Mouse (Mus musculus): ENCODE measurements around the gene Fchsd2. TPM values are rescaled to one million over a fixed set of nuclear protein-coding genes. Genes with fewer than 3 reads are reported as not detected.
A peak's percentile ranks its signal among the peaks of the same experiment; 100 is the strongest.

Gene Fchsd2
- total RNA-seq, 2 experiments from 2014 or later, result 6.7 to 7.4 TPM

DNA sequence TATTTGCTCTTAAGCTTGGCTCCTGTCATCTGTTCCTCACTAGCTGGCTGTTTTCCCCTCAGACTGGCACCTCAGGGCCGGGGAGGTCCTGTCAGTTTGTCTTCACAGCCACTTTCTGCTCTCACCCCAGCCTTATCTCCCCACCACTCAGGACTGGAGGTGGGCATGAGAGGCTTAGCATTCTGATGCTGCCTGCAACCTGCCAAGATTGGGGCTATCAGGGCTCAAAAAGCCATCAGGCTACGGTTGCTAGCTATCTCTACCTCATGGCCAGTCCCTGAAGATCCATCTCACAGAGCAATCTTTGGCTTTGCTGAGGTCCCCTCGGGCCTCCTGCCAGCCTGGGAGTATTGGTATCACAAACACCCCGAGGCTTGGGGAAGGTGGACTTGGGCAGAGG lies 226.2 kb downstream of the Fchsd2 start:
- DNase-seq, result no peak

DNA sequence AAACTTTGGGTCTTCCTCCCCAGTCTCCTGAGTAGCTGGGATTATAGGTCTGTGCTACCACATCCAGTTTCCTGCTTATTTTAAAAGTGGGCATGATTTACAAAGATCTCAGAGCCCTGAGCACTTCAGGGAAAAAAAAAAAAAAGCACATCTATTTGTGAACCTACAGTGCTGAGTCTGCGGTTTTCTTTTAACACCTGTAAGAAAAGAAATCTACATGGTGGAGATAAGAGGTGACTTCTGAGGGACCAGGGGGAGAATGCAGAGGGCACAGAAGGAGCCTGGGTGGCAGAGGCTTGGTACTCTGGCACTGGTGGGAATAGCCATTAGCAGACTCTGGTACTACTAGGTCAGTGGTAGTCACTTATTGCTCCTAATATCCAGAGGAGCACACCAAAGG lies 227.1 kb downstream of the Fchsd2 start:
- DNase-seq, result no peak

DNA sequence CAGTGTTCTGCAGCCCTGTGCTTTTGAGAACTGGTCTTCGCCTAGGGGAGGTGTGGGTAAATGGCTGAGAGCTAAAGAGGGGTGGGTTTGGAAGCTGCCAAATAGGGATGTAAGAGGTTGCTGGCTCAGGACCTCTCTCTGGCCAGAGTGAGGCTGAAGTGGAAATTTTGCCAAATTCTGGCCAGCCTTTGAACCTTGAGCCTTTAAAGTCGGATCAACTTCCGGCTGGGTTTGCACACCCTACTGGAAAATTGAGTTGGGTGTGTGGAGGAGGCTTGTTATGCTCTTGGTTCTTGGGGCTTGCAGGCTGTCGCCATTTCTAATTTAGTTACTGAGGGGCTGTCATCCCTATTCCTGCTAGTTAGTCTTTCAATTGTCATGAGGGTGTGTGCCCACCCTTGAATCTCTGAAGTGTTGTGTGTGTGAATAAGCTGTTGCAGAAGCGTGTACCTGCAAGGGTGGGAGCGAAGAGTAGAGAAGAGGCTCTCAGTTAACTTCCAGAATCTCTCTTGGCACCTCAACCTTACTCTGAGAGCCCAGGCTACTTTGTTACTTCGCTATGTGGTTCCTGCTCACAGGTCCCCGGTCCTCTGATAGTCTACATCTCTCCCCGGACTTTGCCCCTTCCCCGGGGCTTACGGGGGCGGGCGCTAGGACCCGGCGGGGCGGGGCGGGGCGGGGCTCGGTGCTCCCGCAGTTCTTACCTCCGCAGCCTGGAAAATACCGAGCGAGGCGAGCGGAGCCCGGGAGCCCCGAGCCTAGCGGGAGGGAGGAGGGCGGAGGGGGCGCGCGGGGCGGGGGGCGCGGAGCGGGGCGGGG lies 227.9 kb downstream of the Fchsd2 start:
- DNase-seq, result no peak

DNA sequence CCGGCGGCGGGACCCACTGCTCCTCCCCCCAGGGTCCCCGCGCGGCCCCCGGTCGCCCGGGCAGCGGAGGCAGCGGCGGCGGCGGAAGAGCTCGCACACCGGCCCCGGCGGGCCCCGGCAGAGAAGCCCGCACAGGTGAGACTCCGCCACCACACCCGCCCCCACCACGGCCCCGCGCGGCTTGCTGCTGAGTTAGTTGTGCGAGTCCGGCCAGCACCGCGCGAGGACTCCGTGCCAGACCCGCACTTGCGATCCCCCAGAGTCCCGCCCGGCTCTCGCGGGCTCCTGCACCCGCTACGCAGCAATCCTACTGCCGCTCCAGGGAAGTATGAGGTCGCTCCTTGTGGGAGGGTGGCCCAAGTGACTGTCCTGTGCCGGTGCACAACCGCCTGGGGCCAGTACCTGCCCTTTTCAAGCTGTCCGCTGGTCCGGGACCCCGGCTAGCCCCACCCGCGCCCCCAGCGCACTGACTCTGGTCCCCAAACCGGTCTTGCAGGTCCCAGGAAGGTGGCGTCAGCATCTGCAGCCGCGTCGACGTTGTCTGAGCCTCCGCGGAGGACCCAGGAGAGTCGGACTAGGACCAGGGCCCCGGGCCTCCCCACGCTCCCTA lies 228.7 kb downstream of the Fchsd2 start:
- DNase-seq, result no peak

GRCm38 (mm10) chr7:101323141-101323594 lies 230.5 kb downstream of the Fchsd2 start:
- no peak for DNase-seq

DNA sequence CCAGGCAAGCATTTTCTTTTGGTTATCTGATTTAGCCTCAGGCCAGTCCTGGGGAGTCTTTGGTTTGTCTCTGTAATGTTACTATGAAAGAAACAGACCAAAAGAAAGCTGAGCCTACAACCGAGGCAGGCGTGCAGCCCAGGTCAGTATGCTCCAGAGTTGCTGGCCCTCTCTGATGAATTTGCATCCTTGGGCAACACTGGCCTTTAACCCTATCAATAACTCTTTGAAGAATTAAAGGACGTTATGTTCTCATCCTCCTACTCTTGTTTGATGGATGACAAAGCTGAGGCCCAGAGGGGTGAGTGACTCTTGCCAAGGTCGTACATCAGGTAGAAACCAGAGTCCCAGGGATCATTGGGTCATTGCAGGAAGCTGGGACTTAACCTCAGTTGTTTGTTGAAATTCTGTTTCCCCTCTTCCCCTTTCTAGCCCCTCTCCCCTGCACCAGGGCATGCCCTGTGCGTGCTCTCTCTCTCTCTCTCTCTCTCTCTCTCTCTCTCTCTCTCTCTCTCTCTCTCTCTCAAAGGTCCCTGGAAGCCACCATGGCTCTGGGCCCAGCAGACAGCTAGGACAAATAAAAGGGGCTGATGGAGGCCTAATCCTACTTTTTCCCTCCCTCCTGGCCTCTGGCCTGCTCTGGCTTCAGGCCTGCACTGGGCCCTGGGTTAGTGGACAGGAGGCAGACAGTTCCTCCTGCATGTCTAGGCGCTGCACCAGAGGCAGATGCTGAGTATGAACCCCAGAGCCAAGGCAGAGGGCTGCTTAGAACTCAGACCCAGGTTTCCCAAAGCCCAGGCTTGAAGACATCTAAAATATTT lies 231.7 kb downstream of the Fchsd2 start:
- DNase-seq, result peak; percentile 41

- no peak for DNase-seq
These were observed 233.3 kb downstream of the Fchsd2 start for GRCm38 (mm10) chr7:101326006-101326405.

GRCm38 (mm10) chr7:101327263-101327662 lies 234.6 kb downstream of the Fchsd2 start:
- DNase-seq, result no peak

GRCm38 (mm10) chr7:101327786-101328185 lies 235.1 kb downstream of the Fchsd2 start:
- no peak for DNase-seq

DNA sequence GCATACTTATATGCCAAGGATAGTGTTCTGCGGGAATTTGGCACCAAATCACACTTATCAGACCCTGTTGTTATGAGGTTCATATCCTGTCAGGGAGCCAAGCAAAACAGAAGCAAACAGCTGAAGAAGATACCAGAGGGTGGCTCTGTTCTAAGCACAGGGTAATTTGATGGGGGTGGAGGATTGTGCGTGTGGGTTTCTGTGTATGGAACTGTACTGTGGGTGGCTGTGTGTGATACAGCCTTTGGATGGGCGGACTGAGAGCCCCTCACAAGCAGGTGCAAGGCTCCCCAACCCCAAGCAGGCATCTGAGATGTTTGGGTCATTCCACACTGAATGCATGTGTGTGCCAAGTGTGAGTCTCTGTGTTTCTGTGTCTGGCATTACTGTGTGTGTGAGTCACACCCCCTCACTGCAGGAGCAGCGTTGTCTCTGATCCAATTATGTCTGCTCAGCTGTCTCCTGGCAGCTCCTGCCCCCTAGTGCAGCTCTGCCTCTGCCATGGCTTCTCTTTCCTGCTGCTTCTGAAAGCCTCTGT lies 236.0 kb downstream of the Fchsd2 start:
- peak; percentile 37 for DNase-seq

GRCm38 (mm10) chr7:101329606-101330005 lies 236.9 kb downstream of the Fchsd2 start:
- DNase-seq, result no peak

GRCm38 (mm10) chr7:101330074-101330840 lies 237.6 kb downstream of the Fchsd2 start:
- no peak for DNase-seq

GRCm38 (mm10) chr7:101330841-101331173 lies 238.1 kb downstream of the Fchsd2 start:
- DNase-seq, result no peak

- DNase-seq, result no peak
These were observed 239.6 kb downstream of the Fchsd2 start for GRCm38 (mm10) chr7:101332045-101332831.

Other genes with a start within 250 kb of the Fchsd2 start
- 10 to 100 TPM; 11.3 to 13.4 TPM for gene Relt, start 229.4 kb upstream of the Fchsd2 start, total RNA-seq (2021)
- 10 to 100 TPM; 16.4 to 20.8 TPM for gene Arhgef17, start 160.8 kb upstream of the Fchsd2 start, total RNA-seq (2021)
- 1 to 10 TPM; 1.4 to 1.9 TPM for gene P2ry6, start 118.2 kb upstream of the Fchsd2 start, total RNA-seq (2021)
- gene P2ry2, start 80.0 kb upstream of the Fchsd2 start, total RNA-seq (2021), result 10 to 100 TPM; 34.3 to 43.7 TPM
- gene Atg16l2, start 209.4 kb downstream of the Fchsd2 start, total RNA-seq (2021), result 1 to 10 TPM; 6.7 to 7.4 TPM
- 10 to 100 TPM; 36.9 to 42.3 TPM for gene Stard10, start 224.2 kb downstream of the Fchsd2 start, total RNA-seq (2021)